Mouse (Mus musculus) MN1 (cell line): ENCODE results near the gene 5830473C10Rik.
"Not testable (repeated sequence)": the region's sequence is repeated elsewhere in the genome, so short reads cannot be mapped to it uniquely, and the experiment has no call there.

Source experiments
- DNase-seq: peaks from one replicate; pipeline ENCODE4 v3.0.0-alpha.2; 2016; ENCODE audit warnings: low spot score

Gene 5830473C10Rik

GRCm38 (mm10) chr5:90594945-90595344, 34.0 kb downstream of the 5830473C10Rik start:
- DNase-seq, result no peak

- no peak for DNase-seq
Measured at GRCm38 (mm10) chr5:90596155-90596554, 35.2 kb downstream of the 5830473C10Rik start.

GRCm38 (mm10) chr5:90601469-90601868, 40.6 kb downstream of the 5830473C10Rik start:
- DNase-seq, result no peak

- no peak for DNase-seq
Measured at GRCm38 (mm10) chr5:90603407-90603923, 42.6 kb downstream of the 5830473C10Rik start.

GRCm38 (mm10) chr5:90608906-90609305, 48.0 kb downstream of the 5830473C10Rik start:
- no peak for DNase-seq

GRCm38 (mm10) chr5:90611388-90611787, 50.5 kb downstream of the 5830473C10Rik start:
- no peak for DNase-seq

- no peak for DNase-seq
Measured at GRCm38 (mm10) chr5:90611996-90612611, 51.2 kb downstream of the 5830473C10Rik start.

- DNase-seq, result not testable (repeated sequence)
Measured at GRCm38 (mm10) chr5:90612751-90613150, 51.8 kb downstream of the 5830473C10Rik start.

GRCm38 (mm10) chr5:90617859-90618258, 57.0 kb downstream of the 5830473C10Rik start:
- DNase-seq, result no peak

- no peak for DNase-seq
Measured at GRCm38 (mm10) chr5:90621316-90621715, 60.4 kb downstream of the 5830473C10Rik start.

- DNase-seq, result no peak
Measured at GRCm38 (mm10) chr5:90621726-90622125, 60.8 kb downstream of the 5830473C10Rik start.

GRCm38 (mm10) chr5:90623209-90623608, 62.3 kb downstream of the 5830473C10Rik start:
- DNase-seq, result no peak

GRCm38 (mm10) chr5:90624708-90625425, 64.0 kb downstream of the 5830473C10Rik start:
- DNase-seq, result no peak

GRCm38 (mm10) chr5:90627423-90627822, 66.5 kb downstream of the 5830473C10Rik start:
- DNase-seq, result no peak

GRCm38 (mm10) chr5:90628011-90628410, 67.1 kb downstream of the 5830473C10Rik start:
- DNase-seq, result no peak

- no peak for DNase-seq
Measured at GRCm38 (mm10) chr5:90628530-90628929, 67.6 kb downstream of the 5830473C10Rik start.

GRCm38 (mm10) chr5:90634885-90635284, 74.0 kb downstream of the 5830473C10Rik start:
- DNase-seq, result no peak

GRCm38 (mm10) chr5:90640286-90641217, 79.6 kb downstream of the 5830473C10Rik start, which contains the start of gene Rassf6:
Gene Rassf6, minus strand, starts transcription at chr5:90640657.
- no peak for DNase-seq

- DNase-seq, result no peak
Measured at GRCm38 (mm10) chr5:90641218-90641610, 80.3 kb downstream of the 5830473C10Rik start.

- no peak for DNase-seq
Measured at GRCm38 (mm10) chr5:90645579-90645978, 84.7 kb downstream of the 5830473C10Rik start.

- no peak for DNase-seq
Measured at GRCm38 (mm10) chr5:90646398-90646797, 85.5 kb downstream of the 5830473C10Rik start.
